Mouse (Mus musculus) heart, postnatal 14 days (tissue): Measurements from ENCODE around the gene Pdap1. TPM values are rescaled to one million over a fixed set of nuclear protein-coding genes. Genes with fewer than 3 reads are reported as not detected.
"Not testable (repeated sequence)": the region's sequence is repeated elsewhere in the genome, so short reads cannot be mapped to it uniquely, and the experiment has no call there.

Experiments used
- DNase-seq, 2 experiments: peaks; one replicate each; pipeline ENCODE4 v3.0.0; 2021 to 2022
- intact Hi-C: fragments of 180-260 bp; cut with DNase I; formaldehyde crosslinking; loops from one replicate; pipeline ENCODE4 v1.15.1; 2025
- long read RNA-seq, 2 experiments: library from polyadenylated mRNA; stranded (forward); transcript quantifications; one replicate each; pipeline ENCODE4 v2.0.0; 2021
- total RNA-seq, 2 experiments: library from RNA; stranded (reverse); gene quantifications; 2 replicates each; pipeline ENCODE4 v1.2.3; 2021

Gene Pdap1
- total RNA-seq, result 10 to 100 TPM; 41.6 to 42.6 TPM
- long read RNA-seq, experiment 1, partial matches to known transcripts, result 0 of 1 reads
- long read RNA-seq, experiment 1, other reads (novel, unspliced or antisense), result 1 of 1 reads
- long read RNA-seq, experiment 2, partial matches to known transcripts, result 1 of 1 reads
- long read RNA-seq, experiment 2, other reads (novel, unspliced or antisense), result 0 of 1 reads

DNA sequence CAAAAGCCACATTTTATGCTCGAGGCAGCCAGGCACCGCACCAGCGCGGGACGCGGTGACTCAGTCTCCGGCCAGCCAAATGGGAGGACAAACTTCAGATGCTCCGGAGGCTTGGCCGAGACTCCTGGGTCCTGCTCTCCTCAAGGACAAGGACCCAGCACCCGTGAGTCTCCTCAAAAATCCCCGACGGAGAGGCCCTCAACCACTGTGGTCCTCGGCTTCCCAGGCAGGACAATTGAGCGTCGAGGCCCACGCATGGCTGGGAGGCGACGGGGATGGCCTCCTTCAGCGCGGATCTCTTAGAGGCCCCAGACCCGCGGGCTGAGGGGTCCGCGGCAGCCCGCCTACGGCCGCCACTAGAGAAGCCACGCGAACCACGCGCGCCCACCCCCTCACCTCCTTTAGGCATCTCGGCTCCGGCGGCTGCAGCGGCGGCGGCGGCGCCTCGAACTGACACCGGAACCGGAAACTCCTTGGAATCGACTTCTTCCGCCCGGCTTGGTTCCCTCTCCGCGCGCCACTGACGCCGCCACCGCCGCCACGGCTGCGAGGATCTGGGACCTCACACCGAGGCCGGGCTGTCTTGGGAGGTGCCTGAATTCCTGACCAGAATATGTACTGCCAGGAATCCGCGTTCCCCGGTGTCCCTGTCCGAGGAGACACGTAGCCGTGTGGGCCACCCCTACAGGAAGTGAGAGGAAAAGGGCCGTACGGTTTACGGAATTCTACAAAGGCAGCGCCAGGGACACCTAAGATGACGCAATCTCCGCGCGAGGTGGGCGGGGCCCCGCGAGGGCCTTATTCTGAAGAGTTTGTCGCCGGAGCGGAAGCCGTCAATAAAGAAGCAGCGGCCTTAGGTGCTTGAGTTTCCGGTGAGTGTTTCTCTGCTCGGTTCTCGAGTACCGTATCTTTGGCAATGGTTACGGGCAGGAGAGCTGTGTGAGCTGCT is at the start of gene Pdap1, which contains the start of gene Bud31:
Pdap1 (minus strand) TSS at position 668 of the 949 bp plus-strand sequence.
Bud31 (plus strand) TSS at position 792 of the 949 bp plus-strand sequence.
- intact Hi-C loops, result loop anchor here (2.0 kb wide), 2 partner anchors 27 to 65 kb away; partner anchors contain the start of genes Cpsf4, Ptcd1 and Zkscan5
- peak; percentile 95 to 96 for DNase-seq

DNA sequence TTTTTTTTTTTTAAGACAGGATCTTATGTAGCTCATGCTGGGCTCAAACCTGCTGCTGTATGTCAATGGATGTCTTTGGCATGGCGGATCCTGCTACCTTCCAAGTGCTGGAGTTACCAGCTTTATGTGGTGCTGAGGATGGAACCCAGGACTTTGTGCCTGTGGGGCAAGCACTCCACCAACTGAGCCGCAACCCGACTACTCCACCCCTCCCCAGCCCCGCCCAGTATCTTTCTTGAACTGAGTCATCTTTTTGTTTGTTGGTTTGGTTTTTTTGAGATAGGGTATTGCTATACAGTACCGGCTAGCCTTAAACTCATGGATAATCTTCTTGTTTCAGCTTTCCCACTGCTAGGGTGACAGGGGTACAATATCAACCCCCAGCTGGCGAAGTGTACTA is 49.4 kb upstream of the Pdap1 start:
- no peak for DNase-seq
- intact Hi-C loops, result no loop called here

- intact Hi-C loops, result no loop called here
- no peak for DNase-seq
Measured at GRCm38 (mm10) chr5:145185244-145185643, 45.2 kb upstream of the Pdap1 start.

DNA sequence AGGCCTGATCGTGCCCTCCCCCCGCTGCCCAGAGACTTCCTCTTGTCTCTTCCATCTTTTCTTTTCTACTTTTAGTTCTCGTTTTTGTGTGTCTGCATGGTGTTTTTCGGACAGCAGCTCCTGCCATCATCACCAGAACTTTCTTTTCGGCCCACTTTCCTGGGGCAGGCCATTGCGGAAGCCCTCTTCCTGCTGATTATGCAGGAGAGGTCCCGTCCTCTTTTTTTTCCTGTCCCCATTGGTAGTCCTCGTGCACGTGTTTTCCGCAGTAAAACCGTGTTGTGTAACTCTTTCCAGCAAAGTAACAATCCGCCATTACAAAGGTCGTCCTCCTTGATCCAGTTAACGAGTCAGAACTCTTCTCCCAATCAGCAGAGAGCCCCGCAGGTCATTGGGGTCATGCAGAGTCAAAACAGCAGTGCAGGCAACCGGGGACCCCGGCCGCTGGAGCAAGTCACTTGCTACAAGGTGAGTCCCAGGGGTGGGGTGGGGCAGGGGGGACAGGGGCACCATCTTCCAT is 38.5 kb upstream of the Pdap1 start:
- intact Hi-C loops, result no loop called here

GRCm38 (mm10) chr5:145167306-145167661 is 27.2 kb upstream of the Pdap1 start:
- intact Hi-C loops, result loop anchor here (2.0 to 5.0 kb wide), 2 partner anchors 26 to 65 kb away; partner anchors contain the start of genes Bud31, Pdap1 and Zfp655
- no peak for DNase-seq

More for the DNA sequence above, 38.5 kb upstream of the Pdap1 start:
- no peak for DNase-seq

DNA sequence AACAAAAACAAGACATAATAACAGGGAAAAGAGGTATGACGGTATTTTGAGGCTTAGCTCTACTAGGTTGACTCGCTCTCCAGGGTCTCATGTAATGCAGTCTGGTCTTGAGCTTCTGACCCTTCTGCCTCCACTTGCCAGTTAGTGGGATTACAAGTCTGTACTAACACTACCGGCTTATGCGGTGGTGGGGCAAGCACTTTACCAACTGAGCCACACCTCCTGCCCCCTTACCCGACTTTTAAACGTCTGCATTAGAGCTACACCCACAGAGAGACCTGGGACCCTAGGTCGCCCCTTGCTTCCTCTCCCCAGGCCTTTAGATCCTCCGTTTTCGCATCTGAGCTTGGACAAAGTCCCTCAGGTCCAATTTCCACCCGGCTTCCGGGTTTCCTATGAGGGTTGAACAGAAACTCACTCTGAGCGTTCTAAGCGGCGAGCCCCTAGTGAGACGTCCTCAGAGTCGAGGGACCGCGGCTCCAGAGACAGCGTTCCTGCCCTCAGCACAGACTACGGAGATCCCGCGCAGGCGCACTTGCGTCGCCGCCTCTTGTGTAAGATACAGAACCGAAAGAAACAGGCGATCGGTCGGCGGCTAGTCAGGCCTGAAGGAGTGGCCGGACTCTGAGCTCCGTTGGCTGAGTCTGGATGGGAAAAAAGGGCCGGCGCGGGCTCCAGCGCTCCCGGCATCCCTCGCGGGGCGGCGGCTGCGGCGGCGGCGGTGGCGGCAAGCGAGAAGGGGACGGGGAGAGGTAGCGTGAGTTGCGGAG is 26.7 kb upstream of the Pdap1 start, which contains the start of the genes Ptcd1 and Cpsf4:
Ptcd1 (minus strand) TSS at position 573 of the 770 bp plus-strand sequence.
Cpsf4 (plus strand) TSS at position 678 of the 770 bp plus-strand sequence.
- intact Hi-C loops, result loop anchor here (2.0 to 5.0 kb wide), 2 partner anchors 26 to 66 kb away; partner anchors contain the start of genes Bud31, Pdap1 and Zfp655
- DNase-seq, result peak; percentile 98 to 99

DNA sequence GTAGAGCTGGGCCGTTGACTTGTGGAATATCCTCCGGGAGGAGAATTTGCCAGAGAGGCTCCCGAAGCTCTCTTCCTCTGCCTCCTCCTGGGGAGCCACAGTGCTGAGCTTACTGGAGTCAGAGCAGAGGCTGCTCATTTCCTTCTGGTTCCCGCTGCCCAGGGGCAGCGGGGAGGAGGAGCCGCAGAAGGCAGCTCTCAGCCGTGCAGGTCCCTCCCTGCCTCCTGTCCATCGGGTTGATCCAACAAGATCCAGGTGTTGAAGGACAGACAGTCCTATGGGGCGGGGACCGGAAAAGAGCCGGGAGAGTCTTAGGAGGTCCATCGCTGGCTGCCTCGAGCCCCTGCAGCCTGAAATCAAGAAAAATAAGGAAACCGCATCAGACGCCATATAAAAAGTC is 25.1 kb upstream of the Pdap1 start:
- no peak for DNase-seq
- intact Hi-C loops, result loop anchor here (5.0 kb wide), 1 partner anchor 67 kb away; the partner anchor contains the start of gene Zfp655

- intact Hi-C loops, result loop anchor here (5.0 kb wide), 1 partner anchor 68 kb away; the partner anchor contains the start of gene Zfp655
- DNase-seq, result no peak
Measured at GRCm38 (mm10) chr5:145164710-145165109, 24.7 kb upstream of the Pdap1 start.

- no peak for DNase-seq
- intact Hi-C loops, result no loop called here
Measured at GRCm38 (mm10) chr5:145161361-145161760, 21.3 kb upstream of the Pdap1 start.

GRCm38 (mm10) chr5:145152690-145153089 is 12.7 kb upstream of the Pdap1 start:
- intact Hi-C loops, result no loop called here
- DNase-seq, result no peak

DNA sequence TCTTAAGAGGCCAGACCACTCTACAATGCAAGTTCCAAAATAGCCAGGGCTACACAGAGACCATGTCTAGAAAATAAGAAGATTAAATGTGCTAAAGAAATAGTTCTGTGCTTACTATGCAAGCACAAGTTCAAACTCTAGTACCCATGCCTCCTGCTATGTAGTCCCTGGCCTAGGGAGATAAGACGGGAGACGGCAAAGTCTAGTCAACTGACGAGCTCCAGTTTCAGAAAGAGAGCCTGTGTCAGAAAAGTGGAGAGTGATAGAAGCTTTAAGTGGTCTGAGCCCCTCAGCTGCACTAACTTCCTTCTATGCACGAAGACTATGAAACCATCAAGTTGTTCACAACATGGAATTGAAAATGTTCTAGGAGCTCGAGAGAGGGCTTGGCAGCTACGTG is 9.3 kb upstream of the Pdap1 start:
- DNase-seq, result no peak
- intact Hi-C loops, result no loop called here

- intact Hi-C loops, result no loop called here
Measured at GRCm38 (mm10) chr5:145147748-145148147, 7.7 kb upstream of the Pdap1 start.

GRCm38 (mm10) chr5:145140611-145141010 is 573 bp upstream of the Pdap1 start:
- DNase-seq, result no peak
- intact Hi-C loops, result loop anchor here (2.0 kb wide), 2 partner anchors 26 to 64 kb away; partner anchors contain the start of genes Cpsf4, Ptcd1 and Zkscan5

More at GRCm38 (mm10) chr5:145147748-145148147, 7.7 kb upstream of the Pdap1 start:
- no peak for DNase-seq

DNA sequence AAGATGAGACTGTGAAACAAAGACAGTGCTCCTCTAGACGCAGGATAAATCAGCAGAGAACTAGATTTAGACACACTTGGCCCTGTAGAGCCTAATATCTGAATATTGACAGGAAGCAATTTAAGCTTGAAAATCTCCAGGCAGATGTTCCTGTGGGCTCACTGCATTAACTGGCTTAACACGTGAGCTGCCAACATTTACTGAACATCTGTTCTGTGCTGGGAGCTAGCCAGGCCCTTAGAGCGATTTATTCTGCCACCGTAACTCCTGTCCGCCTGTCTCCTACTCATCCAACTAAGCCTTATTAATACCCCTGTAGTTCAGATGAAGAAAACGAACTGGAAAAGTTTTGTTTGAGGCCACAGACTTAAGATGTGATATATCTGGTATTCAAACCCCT is 1.2 kb downstream of the Pdap1 start:
- intact Hi-C loops, result no loop called here

GRCm38 (mm10) chr5:145133275-145133674 is 6.8 kb downstream of the Pdap1 start:
- DNase-seq, result not testable (repeated sequence)
- intact Hi-C loops, result loop anchor here (2.0 kb wide), 1 partner anchor 14 kb away; no protein-coding TSS in a partner anchor

More for the DNA sequence above, 1.2 kb downstream of the Pdap1 start:
- no peak for DNase-seq

DNA sequence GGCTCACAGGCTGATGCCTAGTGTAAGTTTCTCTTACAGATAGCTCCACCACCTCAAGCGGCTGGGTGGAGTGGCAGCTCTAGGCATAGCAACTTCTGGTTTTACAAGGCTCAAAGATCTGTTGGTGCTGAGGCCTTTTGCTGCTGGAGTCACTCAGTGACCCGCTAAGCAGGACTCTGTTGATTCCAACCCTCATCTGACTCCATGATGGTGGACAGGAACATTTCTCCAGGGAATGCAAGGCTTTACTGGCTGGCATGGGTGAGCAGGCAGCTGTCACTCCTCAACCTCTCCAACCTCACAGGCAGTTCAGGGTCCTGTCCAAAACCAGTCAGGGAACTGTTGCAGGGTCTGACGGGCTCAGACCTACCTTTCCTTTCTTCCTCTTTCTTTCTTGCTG is 9.0 kb downstream of the Pdap1 start:
- DNase-seq, result no peak
- intact Hi-C loops, result no loop called here

DNA sequence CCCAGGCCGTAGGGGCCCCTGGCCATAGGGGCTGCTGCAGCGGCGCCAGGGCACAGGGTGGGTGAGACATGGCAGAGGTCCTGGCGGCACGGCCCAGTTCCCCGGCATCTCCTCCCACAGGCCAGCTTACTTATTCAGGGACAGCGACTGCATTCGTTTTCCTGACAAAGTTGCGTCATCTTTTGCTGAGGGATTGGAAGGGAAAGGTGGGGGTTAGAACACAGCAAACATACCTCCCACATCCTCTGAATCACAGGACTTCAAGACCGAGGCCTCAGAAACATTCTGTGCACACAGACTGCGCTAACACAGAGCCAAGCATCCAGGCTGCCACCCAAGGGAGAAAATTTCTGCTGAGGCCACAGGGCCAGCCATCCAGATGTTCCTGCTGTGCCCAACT is 9.8 kb downstream of the Pdap1 start:
- DNase-seq, result peak in 1 of 2 experiments; percentile 19
- intact Hi-C loops, result no loop called here

- intact Hi-C loops, result not testable (repeated sequence)
Measured at GRCm38 (mm10) chr5:145129773-145130172, 10.3 kb downstream of the Pdap1 start.

GRCm38 (mm10) chr5:145129124-145129523 is 10.9 kb downstream of the Pdap1 start:
- intact Hi-C loops, result no loop called here
- peak; percentile 47 to 55 for DNase-seq

More at GRCm38 (mm10) chr5:145129773-145130172, 10.3 kb downstream of the Pdap1 start:
- not testable (repeated sequence) for DNase-seq

GRCm38 (mm10) chr5:145126580-145126979 is 13.5 kb downstream of the Pdap1 start:
- no peak for DNase-seq
- intact Hi-C loops, result no loop called here
